Mouse (Mus musculus) kidney, adult 2 months (tissue): ENCODE results near the gene Serpina3c. TPM values are rescaled to one million over a fixed set of nuclear protein-coding genes. Genes with fewer than 3 reads are reported as not detected.
A peak's percentile ranks its signal among the peaks of the same experiment; 100 is the strongest.
"Not testable (repeated sequence)": the region's sequence is repeated elsewhere in the genome, so short reads cannot be mapped to it uniquely, and the experiment has no call there.

Experiments used
- DNase-seq: peaks from one replicate; pipeline ENCODE4 v3.0.0; 2021
- H3K27ac ChIP-seq: fragments of 200-500 bp; 2 replicates; pipeline ENCODE4 v1.5.1; 2012; ENCODE audit warnings: low read depth, low read length, control low read depth, inconsistent platforms; ENCODE audit not compliant: insufficient read depth
- H3K27me3 ChIP-seq: fragments of 200-500 bp; replicated peaks from 2 replicates; pipeline ENCODE4 v1.6.1; 2012; ENCODE audit warnings: mild to moderate bottlenecking, moderate library complexity, low read length, inconsistent platforms; ENCODE audit not compliant: control insufficient read depth, insufficient read depth
- H3K36me3 ChIP-seq: fragments of 200-500 bp; 2 replicates; pipeline ENCODE4 v1.6.1; 2012; ENCODE audit warnings: mild to moderate bottlenecking, moderate library complexity, low read length, inconsistent platforms; ENCODE audit not compliant: control insufficient read depth, insufficient read depth
- H3K4me1 ChIP-seq: fragments of 200-500 bp; 2 replicates; pipeline ENCODE4 v1.6.1; 2011; ENCODE audit warnings: low read length; ENCODE audit not compliant: control insufficient read depth, insufficient read depth
- H3K4me3 ChIP-seq: fragments of 200-500 bp; 2 replicates; pipeline ENCODE4 v1.5.1; 2011; ENCODE audit warnings: mild to moderate bottlenecking, low read depth, low read length, control low read depth; ENCODE audit not compliant: insufficient read depth
- CTCF ChIP-seq: fragments of 200-500 bp; conservative IDR thresholded peaks from 2 replicates; pipeline ENCODE4 v1.5.1; 2011; ENCODE audit warnings: low read depth, mild to moderate bottlenecking, control low read depth, low read length, moderate library complexity, mixed read lengths; ENCODE audit not compliant: insufficient read depth, insufficient read length
- POLR2A ChIP-seq: fragments of 200-500 bp; IDR thresholded peaks from one replicate; pipeline ENCODE4 v1.6.1; 2011; ENCODE audit warnings: low read depth, low read length, control low read depth
- WGBS: fragments of 180-500 bp; shearing (Covaris S2); methylation state at CpG from one replicate; pipeline ENCODE4 v1.1.7; 2018; 5-methylcytosine and 5-hydroxymethylcytosine counted together
- polyA plus RNA-seq: library from polyadenylated mRNA; depleted of rRNA; stranded (reverse); fragments of >200 nt; gene quantifications from 2 replicates; pipeline ENCODE4 v1.2.3, GENCODE M21; 2012; rRNA removed

The Serpina3c gene
- polyA plus RNA-seq, 1 experiment: 1.0 TPM

- no peak for TF ChIP-seq POLR2A
- no peak for TF ChIP-seq CTCF
- 33% methylated on average over 3 of the region's 3 CpGs for WGBS
- no peaks in the 10 kb centered on the region for H3K4me1 ChIP-seq
- no peak overlapping the region for H3K27ac ChIP-seq
- H3K27me3 ChIP-seq: no peaks in the 10 kb centered on the region
- no peak overlapping the region for H3K4me3 ChIP-seq
- H3K36me3 ChIP-seq: no peaks in the 10 kb centered on the region
- DNase-seq: peak; percentile 27
Measured at GRCm38 (mm10) chr12:104114921-104115579, 38.6 kb downstream of the Serpina3c start.

GRCm38 (mm10) chr12:104112333-104112732, 41.3 kb downstream of the Serpina3c start, which contains the start of gene Serpina3a:
Gene Serpina3a (plus strand): TSS chr12:104112724.
- WGBS: 85% methylated on average over 11 of the region's 11 CpGs
- not testable (repeated sequence) for H3K27ac ChIP-seq, H3K4me3 ChIP-seq, DNase-seq, H3K36me3 ChIP-seq, H3K27me3 ChIP-seq, H3K4me1 ChIP-seq

GRCm38 (mm10) chr12:104108507-104108906, 45.2 kb downstream of the Serpina3c start:
- peak; percentile 80 for DNase-seq
- WGBS: 56% methylated on average over 2 of the region's 2 CpGs
- no peak overlapping the region for H3K27ac ChIP-seq
- H3K36me3 ChIP-seq: no peaks in the 10 kb centered on the region
- TF ChIP-seq POLR2A: no peak
- H3K27me3 ChIP-seq: no peaks in the 10 kb centered on the region
- no peaks in the 10 kb centered on the region for H3K4me1 ChIP-seq
- no peak overlapping the region for H3K4me3 ChIP-seq

- TF ChIP-seq POLR2A (no peak), CTCF (no peak)
- no peaks in the 10 kb centered on the region for H3K27me3 ChIP-seq
- no peaks in the 10 kb centered on the region for H3K4me1 ChIP-seq
- H3K27ac ChIP-seq: no peak overlapping the region
- no peak overlapping the region for H3K4me3 ChIP-seq
- H3K36me3 ChIP-seq: no peaks in the 10 kb centered on the region
- DNase-seq: no peak
Measured at GRCm38 (mm10) chr12:104106919-104107318, 46.8 kb downstream of the Serpina3c start.

- TF ChIP-seq CTCF (no peak), POLR2A (no peak)
- H3K4me1 ChIP-seq: no peaks in the 10 kb centered on the region
- no peaks in the 10 kb centered on the region for H3K36me3 ChIP-seq
- no peak overlapping the region for H3K27ac ChIP-seq
- peak; percentile 25 for DNase-seq
- H3K4me3 ChIP-seq: no peak overlapping the region
- no peaks in the 10 kb centered on the region for H3K27me3 ChIP-seq
Measured at GRCm38 (mm10) chr12:104105847-104106246, 47.8 kb downstream of the Serpina3c start.

DNA sequence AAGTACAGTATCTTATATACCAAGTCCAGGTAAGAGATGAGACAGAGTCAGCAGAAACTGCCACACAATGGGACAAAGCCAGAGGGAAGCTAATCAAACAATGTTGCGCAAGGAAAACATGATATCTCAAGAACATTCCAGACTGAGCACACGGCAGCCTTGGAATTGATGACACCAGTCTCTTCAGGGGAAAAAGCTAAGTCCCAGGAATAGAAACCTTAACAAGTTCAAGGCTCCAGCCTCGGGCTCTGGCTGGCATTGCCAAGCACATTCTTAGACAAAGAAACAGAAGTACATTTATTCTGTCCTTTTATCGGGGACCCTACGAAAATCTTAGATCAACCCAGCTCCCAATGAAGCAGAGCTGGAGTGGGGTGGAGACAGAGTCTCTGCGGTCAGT, 52.9 kb downstream of the Serpina3c start, which contains the start of gene Serpina5:
TSS of gene Serpina5 (plus strand) at position 346 of the 400 bp plus-strand sequence.
- Histone ChIP-seq H3K27me3 (no peaks in the 10 kb centered on the region), H3K27ac (no peak within 1 kb of the TSS), H3K36me3 (no peaks in the 10 kb centered on the region), H3K4me1 (no peaks in the 10 kb centered on the region), H3K4me3 (no peak within 1 kb of the TSS)
- 89% methylated on average over 6 of the region's 6 CpGs for WGBS
- DNase-seq: no peak
- TF ChIP-seq CTCF (no peak), POLR2A (no peak)

Other genes with a start within 250 kb of the Serpina3c start
- gene Serpina1c, start 249.0 kb downstream of the Serpina3c start, polyA plus RNA-seq: 3.2 and 4.0 TPM in 2 replicates
- 0.18 and 3.5 TPM in 2 replicates for gene Serpina1e, start 194.9 kb downstream of the Serpina3c start, polyA plus RNA-seq
- gene Serpina11, start 163.9 kb downstream of the Serpina3c start, polyA plus RNA-seq: 0.11 TPM in 1 of 2 replicates, not detected in the other
- gene Serpina9, start 140.1 kb downstream of the Serpina3c start, polyA plus RNA-seq: not detected in 2 replicates
- gene Serpina12, start 109.4 kb downstream of the Serpina3c start, polyA plus RNA-seq: not detected in 2 replicates
- gene Serpina5, start 52.8 kb downstream of the Serpina3c start, polyA plus RNA-seq: not detected in 2 replicates
- gene Serpina3a, start 41.1 kb downstream of the Serpina3c start, polyA plus RNA-seq: not detected in 2 replicates
- gene Serpina3b, start 25.9 kb downstream of the Serpina3c start, polyA plus RNA-seq: not detected in 2 replicates
- gene Serpina3f, start 60.7 kb upstream of the Serpina3c start, polyA plus RNA-seq: 0.12 and 0.70 TPM in 2 replicates
- gene Serpina3g, start 82.4 kb upstream of the Serpina3c start, polyA plus RNA-seq: 3.7 and 8.2 TPM in 2 replicates
- 0.07 and 0.08 TPM in 2 replicates for gene Serpina3i, start 109.3 kb upstream of the Serpina3c start, polyA plus RNA-seq
- gene Serpina3j, start 160.7 kb upstream of the Serpina3c start, polyA plus RNA-seq: not detected in 2 replicates
- gene Serpina3k, start 184.6 kb upstream of the Serpina3c start, polyA plus RNA-seq: 0.26 TPM in 1 of 2 replicates, not detected in the other
- gene Serpina3m, start 184.6 kb upstream of the Serpina3c start, polyA plus RNA-seq: 0.07 TPM in 1 of 2 replicates, not detected in the other